Mouse (Mus musculus): Measurements from ENCODE around the gene Qsox2.

DNA sequence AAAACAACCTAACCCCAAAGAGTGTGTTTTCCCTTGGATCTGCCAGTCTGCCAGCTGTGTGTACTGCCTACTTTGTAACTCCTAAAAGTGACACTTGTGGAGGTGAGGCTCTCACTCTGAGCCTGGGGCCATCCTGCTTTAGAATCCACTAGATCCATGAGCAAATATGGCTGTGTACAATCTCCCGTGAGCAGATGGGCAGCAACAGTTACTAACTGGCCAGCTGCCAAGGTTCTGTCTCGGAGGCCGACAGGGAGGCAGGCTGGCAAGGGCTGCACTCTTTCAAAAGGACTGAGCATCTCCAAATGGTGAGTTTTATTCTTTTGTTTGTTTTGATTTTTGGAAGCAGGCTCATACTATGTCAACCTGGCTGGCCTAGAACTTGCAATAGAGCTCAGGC, 22.8 kb downstream of the Qsox2 start:
- TF ChIP-seq POLR2A (IDR thresholded peaks at IDR 0.05; ENCODE audit: extremely low read depth, insufficient read depth, low read length) (no peak), CTCF (IDR thresholded peaks at IDR 0.05; ENCODE audit: extremely low read depth, insufficient read depth, low read length) (no peak)

All from cortical plate, adult 2 months (tissue).